8 mouse cellular contexts compared by ENCODE assay signal in the genomic region with DNA sequence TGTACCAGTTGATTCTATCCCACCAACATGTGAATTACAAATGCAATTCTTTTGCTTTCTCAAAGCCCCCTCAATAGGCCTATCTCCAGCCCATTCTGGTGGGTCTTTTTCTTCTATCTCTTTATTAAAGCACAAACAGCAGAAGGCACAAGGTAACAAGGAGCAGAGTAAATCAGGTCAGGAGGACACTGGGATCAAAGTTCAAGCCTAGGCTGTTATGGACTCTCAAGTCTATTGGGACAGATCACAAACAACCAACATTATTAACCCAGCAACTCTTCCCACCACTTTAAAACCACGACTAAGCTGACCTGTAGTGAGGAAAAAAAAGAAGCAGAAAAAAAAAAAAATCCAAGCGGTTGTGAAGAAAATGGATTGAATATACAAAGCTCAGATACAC. TPM values are rescaled to one million over a fixed set of nuclear protein-coding genes. Genes with fewer than 3 reads are reported as not detected.
A peak's percentile ranks its signal among the peaks of the same experiment; 100 is the strongest.
DNase-seq lines count a peak whose midpoint lies in the region; ATAC-seq and TF ChIP-seq lines count a peak whose summit lies in the region.

No protein-coding gene starts in this region.

- no peak for TF ChIP-seq EP300 in heart, adult 2 months (IDR thresholded peaks at IDR 0.05; ENCODE audit: insufficient read depth, low read depth, low read length)
- TF ChIP-seq EP300 in stomach, postnatal 0 days (optimal IDR thresholded peaks at IDR 0.05) = no peak

- WGBS in heart, adult 2 months = 23% methylated on average over 2 of the region's 2 CpGs
- 49% methylated on average over 2 of the region's 2 CpGs for WGBS in neural tube, embryonic 11.5 days
- 24% methylated on average over 2 of the region's 2 CpGs for WGBS in liver, embryonic 11.5 days
- WGBS in stomach, postnatal 0 days = 22% methylated on average over 2 of the region's 2 CpGs

- H3K27me3 ChIP-seq in heart, adult 2 months (ENCODE audit: control insufficient read depth, insufficient read depth, low read length) = no peaks in the 10 kb centered on the region
- H3K27me3 ChIP-seq in neural tube, embryonic 11.5 days (ENCODE audit: control insufficient read depth, insufficient read depth, low read length) = no peaks in the 10 kb centered on the region
- H3K27me3 ChIP-seq in liver, embryonic 11.5 days (replicated peaks; ENCODE audit: control insufficient read depth, insufficient read depth, low read length) = no peaks in the 10 kb centered on the region
- H3K27me3 ChIP-seq in stomach, postnatal 0 days (ENCODE audit: control insufficient read depth, insufficient read depth, low read length) = no peaks in the 10 kb centered on the region

- H3K4me2 ChIP-seq in neural tube, embryonic 11.5 days (ENCODE audit: low read depth) = peak overlapping the region; percentile 42
- peak overlapping the region; percentile 61 for H3K4me2 ChIP-seq in liver, embryonic 11.5 days
- peak overlapping the region; percentile 53 for H3K4me2 ChIP-seq in stomach, postnatal 0 days (replicated peaks; ENCODE audit: low read depth)

- TF ChIP-seq POLR2A in heart, adult 2 months (IDR thresholded peaks at IDR 0.05; ENCODE audit: insufficient read depth, low read depth, low read length) = no peak

- DNase-seq in heart, adult 2 months = no peak
- no peak for DNase-seq in heart, postnatal 4 days
- DNase-seq in neural tube, embryonic 11.5 days (ENCODE audit: low spot score) = no peak
- no peak for DNase-seq in neural tube, embryonic 10.5 days (ENCODE audit: extremely low spot score, low spot score)
- DNase-seq in liver, embryonic 11.5 days (ENCODE audit: low spot score) = no peak
- DNase-seq in stomach, postnatal 0 days (ENCODE audit: low spot score) = no peak
- no peak for DNase-seq in cerebellum, postnatal 25 days
- DNase-seq in layer of hippocampus, adult 18-20 months (ENCODE audit: low spot score in 2 of 2) = no peak

- no peaks in the 10 kb centered on the region for H3K79me2 ChIP-seq in heart, adult 2 months (replicated peaks; ENCODE audit: control insufficient read depth, insufficient read depth, low read length)

- ATAC-seq in neural tube, embryonic 11.5 days (ENCODE audit: insufficient read depth, low FRiP score, low TSS enrichment) = no peak
- ATAC-seq in liver, embryonic 11.5 days (replicated peaks; ENCODE audit: low FRiP score) = no peak
- ATAC-seq in stomach, postnatal 0 days (ENCODE audit: low FRiP score, low TSS enrichment) = no peak

- H3K27ac ChIP-seq in heart, adult 2 months = no peak overlapping the region
- no peak overlapping the region for H3K27ac ChIP-seq in neural tube, embryonic 11.5 days (ENCODE audit: low read depth, low read length)
- H3K27ac ChIP-seq in liver, embryonic 11.5 days (ENCODE audit: low read depth, low read length) = no peak overlapping the region
- no peak overlapping the region for H3K27ac ChIP-seq in stomach, postnatal 0 days (replicated peaks)

- TF ChIP-seq CTCF in heart, adult 2 months (IDR thresholded peaks at IDR 0.05) = no peak
- TF ChIP-seq CTCF in stomach, postnatal 0 days (IDR thresholded peaks at IDR 0.05; ENCODE audit: low read depth) = no peak

- H3K9me3 ChIP-seq in neural tube, embryonic 11.5 days (ENCODE audit: control insufficient read depth, low read length) = no peaks in the 10 kb centered on the region
- H3K9me3 ChIP-seq in liver, embryonic 11.5 days (ENCODE audit: control insufficient read depth, low read length) = no peaks in the 10 kb centered on the region
- H3K9me3 ChIP-seq in stomach, postnatal 0 days (ENCODE audit: control insufficient read depth, low read length) = no peaks in the 10 kb centered on the region

- no peak overlapping the region for H3K9ac ChIP-seq in heart, adult 2 months (ENCODE audit: low read depth, low read length)
- no peak overlapping the region for H3K9ac ChIP-seq in neural tube, embryonic 11.5 days (ENCODE audit: low read length)
- H3K9ac ChIP-seq in liver, embryonic 11.5 days (ENCODE audit: low read depth, low read length) = no peak overlapping the region
- peak overlapping the region; percentile 67; the same call in 1 of the 2 replicates for H3K9ac ChIP-seq in stomach, postnatal 0 days (ENCODE audit: low read length)

- peak overlapping the region; percentile 61; the same call in 1 of the 2 replicates for H3K4me3 ChIP-seq in heart, adult 2 months
- no peak overlapping the region; the same call in 1 of the 2 replicates for H3K4me3 ChIP-seq in neural tube, embryonic 11.5 days (ENCODE audit: low read depth, low read length)
- peak overlapping the region; percentile 69 for H3K4me3 ChIP-seq in liver, embryonic 11.5 days (ENCODE audit: low read depth, low read length)
- H3K4me3 ChIP-seq in stomach, postnatal 0 days (ENCODE audit: low read depth, low read length) = peak overlapping the region; percentile 57

- H3K4me1 ChIP-seq in heart, adult 2 months (ENCODE audit: control insufficient read depth, insufficient read depth, low read length) = peaks cover 2% of the 10 kb centered on the region
- H3K4me1 ChIP-seq in neural tube, embryonic 11.5 days (ENCODE audit: control insufficient read depth, insufficient read depth, low read length) = no peaks in the 10 kb centered on the region
- H3K4me1 ChIP-seq in liver, embryonic 11.5 days (replicated peaks; ENCODE audit: control insufficient read depth, insufficient read depth, low read length) = no peaks in the 10 kb centered on the region
- H3K4me1 ChIP-seq in stomach, postnatal 0 days (replicated peaks; ENCODE audit: control insufficient read depth, insufficient read depth) = no peaks in the 10 kb centered on the region

- intact Hi-C loops in heart, adult 2 months (cut with DNase I) = loop anchor here (5.0 to 10.0 kb wide), 2 partner anchors 107 to 150 kb away; partner anchors contain the start of gene Mcts1

- H3K36me3 ChIP-seq in heart, adult 2 months (ENCODE audit: control insufficient read depth, insufficient read depth, low read length) = peaks cover 6% of the 10 kb centered on the region
- H3K36me3 ChIP-seq in neural tube, embryonic 11.5 days (ENCODE audit: control insufficient read depth, insufficient read depth, low read length) = no peaks in the 10 kb centered on the region
- peaks cover 5% of the 10 kb centered on the region for H3K36me3 ChIP-seq in liver, embryonic 11.5 days (ENCODE audit: control insufficient read depth, insufficient read depth, low read length)
- no peaks in the 10 kb centered on the region for H3K36me3 ChIP-seq in stomach, postnatal 0 days (ENCODE audit: control insufficient read depth, insufficient read depth, low read length)

RNA-seq across cellular contexts. Expression of gene Lamp2, which starts 1.4 kb away (rescaled TPM):
- 100 to 1,000 TPM; 116 to 149 TPM for total RNA-seq in heart, adult 2 months (2021)
- polyA plus RNA-seq in heart, adult 2 months (2012; rRNA removed) = 59.2 and 125 TPM in 2 replicates
- total RNA-seq in heart, postnatal 4 days (2021) = 100 to 1,000 TPM; 144 TPM
- 90.3 and 91.5 TPM in 2 replicates for polyA plus RNA-seq in neural tube, embryonic 11.5 days (2014; fragmentation: Nextera tagmentation; extraction: Ambion mirVana)
- 76.0 and 81.4 TPM in 2 replicates for polyA plus RNA-seq in liver, embryonic 11.5 days (2014; fragmentation: Nextera tagmentation; extraction: Ambion mirVana)
- polyA plus RNA-seq in stomach, postnatal 0 days (2015; fragmentation: Nextera tagmentation; extraction: Ambion mirVana) = 131 and 147 TPM in 2 replicates
- total RNA-seq in layer of hippocampus, adult 18-20 months (2021) = 10 to 100 TPM; 70.4 to 72.0 TPM
